In the genomic region with DNA sequence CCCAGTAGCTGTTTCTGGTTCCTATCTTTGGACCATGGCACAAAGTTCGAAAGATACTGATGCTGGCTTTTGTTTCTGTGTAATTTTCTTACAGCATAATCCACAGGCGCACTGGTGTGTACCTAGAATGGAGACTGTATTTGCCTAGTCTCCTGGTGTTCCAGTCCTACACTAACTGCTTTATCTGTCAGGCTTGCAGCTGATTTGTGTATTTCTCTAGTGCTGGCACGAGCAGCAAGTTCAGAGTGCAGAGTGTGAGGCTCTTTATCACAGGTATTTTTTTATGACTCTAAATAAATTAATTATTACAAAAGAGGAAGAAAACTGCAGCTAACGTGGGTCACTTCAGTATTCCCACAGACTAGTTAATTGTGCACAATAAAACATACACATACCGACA, we compare ENCODE assay signal across 19 mouse cellular contexts.
DNase-seq lines count a peak whose midpoint lies in the region; ATAC-seq lines count a peak whose summit lies in the region.
"Had no signal": no experiment of that assay in that cellular context is flagged by ENCODE, and none has a peak within 500 bp of the region (broad histone marks: within the 10 kb centered on the region; RNA-seq: fewer than 3 reads in every experiment).

No protein-coding gene starts in this region.

- 78% methylated on average over 5 of the region's 5 CpGs for WGBS in midbrain, embryonic 11.5 days
- 89% methylated on average over 5 of the region's 5 CpGs for WGBS in midbrain, embryonic 16.5 days
- 60% methylated on average over 5 of the region's 5 CpGs for whole genome bisulfite sequencing in intestine, embryonic 16.5 days

- H3K27ac ChIP-seq in midbrain, embryonic 11.5 days (ENCODE audit: low read depth, low read length), result no peak overlapping the region
- H3K27ac ChIP-seq in midbrain, embryonic 16.5 days (ENCODE audit: low read length), result no peak overlapping the region
- no peak overlapping the region for H3K27ac ChIP-seq in intestine, embryonic 16.5 days (ENCODE audit: low read length)
- H3K27ac ChIP-seq: embryonic facial prominence, embryonic 10.5 days; embryonic facial prominence, embryonic 12.5 days; forebrain, embryonic 13.5 days; forebrain, embryonic 15.5 days had no signal

- no peak overlapping the region for H3K4me3 ChIP-seq in midbrain, embryonic 11.5 days (ENCODE audit: low read depth, low read length)
- H3K4me3 ChIP-seq in midbrain, embryonic 16.5 days (ENCODE audit: low read depth, low read length), result no peak overlapping the region
- no peak overlapping the region for H3K4me3 ChIP-seq in intestine, embryonic 16.5 days (ENCODE audit: low read length)
- H3K4me3 ChIP-seq: embryonic facial prominence, embryonic 10.5 days; embryonic facial prominence, embryonic 12.5 days; forebrain, embryonic 13.5 days; forebrain, embryonic 15.5 days had no signal

- no peaks in the 10 kb centered on the region for H3K9me3 ChIP-seq in midbrain, embryonic 11.5 days (ENCODE audit: control insufficient read depth, low read length)
- H3K9me3 ChIP-seq in midbrain, embryonic 16.5 days (replicated peaks; ENCODE audit: control insufficient read depth, low read length, poor library complexity, severe bottlenecking), result no peaks in the 10 kb centered on the region
- no peaks in the 10 kb centered on the region for H3K9me3 ChIP-seq in intestine, embryonic 16.5 days (ENCODE audit: control insufficient read depth, low read length)
- H3K9me3 ChIP-seq: embryonic facial prominence, embryonic 10.5 days; embryonic facial prominence, embryonic 12.5 days; forebrain, embryonic 13.5 days; forebrain, embryonic 15.5 days had no signal

- no peak for ATAC-seq in midbrain, embryonic 11.5 days (ENCODE audit: low FRiP score)
- ATAC-seq in midbrain, embryonic 16.5 days, result no peak
- peak; percentile 82 for ATAC-seq in intestine, embryonic 16.5 days
- ATAC-seq: forebrain, embryonic 13.5 days; forebrain, embryonic 15.5 days; forebrain, postnatal 0 days had no signal

- H3K9ac ChIP-seq in midbrain, embryonic 11.5 days (ENCODE audit: low read length), result no peak overlapping the region
- H3K9ac ChIP-seq in midbrain, embryonic 16.5 days (ENCODE audit: low read depth, low read length), result no peak overlapping the region
- H3K9ac ChIP-seq in intestine, embryonic 16.5 days (ENCODE audit: low read depth, low read length), result no peak overlapping the region
- H3K9ac ChIP-seq: embryonic facial prominence, embryonic 12.5 days; forebrain, embryonic 13.5 days; forebrain, embryonic 15.5 days; forebrain, postnatal 0 days had no signal

- H3K4me1 ChIP-seq in midbrain, embryonic 11.5 days (ENCODE audit: control insufficient read depth, insufficient read depth, low read length), result no peaks in the 10 kb centered on the region
- H3K4me1 ChIP-seq in midbrain, embryonic 16.5 days (ENCODE audit: control insufficient read depth, insufficient read depth, low read length), result 0 out of 2 replicates have a peak, but pooled peaks cover 2% of the 10 kb centered on the region
- peaks cover 4% of the 10 kb centered on the region for H3K4me1 ChIP-seq in intestine, embryonic 16.5 days (ENCODE audit: control insufficient read depth, insufficient read depth, low read length)
- H3K4me1 ChIP-seq: forebrain, embryonic 13.5 days; forebrain, embryonic 15.5 days had no signal

- H3K27me3 ChIP-seq in midbrain, embryonic 11.5 days (ENCODE audit: control insufficient read depth, insufficient read depth, low read length), result no peaks in the 10 kb centered on the region
- no peaks in the 10 kb centered on the region for H3K27me3 ChIP-seq in midbrain, embryonic 16.5 days (ENCODE audit: control insufficient read depth, insufficient read depth, low read depth, low read length)
- H3K27me3 ChIP-seq in intestine, embryonic 16.5 days (replicated peaks; ENCODE audit: control insufficient read depth, insufficient read depth, low read length), result no peaks in the 10 kb centered on the region
- H3K27me3 ChIP-seq: embryonic facial prominence, embryonic 12.5 days; forebrain, embryonic 13.5 days; forebrain, embryonic 15.5 days had no signal

- DNase-seq in midbrain, embryonic 11.5 days (ENCODE audit: low spot score, missing footprints), result peak; percentile 76
- DNase-seq in urinary bladder, adult 2 months (ENCODE audit: low spot score), result no peak
- DNase-seq in ovary, postnatal 36 days (ENCODE audit: low spot score), result no peak
- DNase-seq: adrenal gland, adult 2 months; adrenal gland, postnatal 10 days; adrenal gland, postnatal 25 days; cerebellum, adult 11 months; cerebellum, adult 18-20 months; cerebellum, adult 8-10 months; cerebellum, adult 9-11 months; cerebellum, postnatal 14 days; cerebellum, postnatal 36 days; forebrain, postnatal 0 days had no signal

- H3K4me2 ChIP-seq in midbrain, embryonic 11.5 days, result no peak overlapping the region
- H3K4me2 ChIP-seq in midbrain, embryonic 16.5 days (ENCODE audit: low read length), result no peak overlapping the region
- no peak overlapping the region for H3K4me2 ChIP-seq in intestine, embryonic 16.5 days (ENCODE audit: low read depth, low read length)
- H3K4me2 ChIP-seq: embryonic facial prominence, embryonic 12.5 days; forebrain, embryonic 13.5 days; forebrain, embryonic 15.5 days had no signal

- no peaks in the 10 kb centered on the region for H3K36me3 ChIP-seq in midbrain, embryonic 11.5 days (ENCODE audit: control insufficient read depth, insufficient read depth, low read length)
- H3K36me3 ChIP-seq in midbrain, embryonic 16.5 days (ENCODE audit: control insufficient read depth, insufficient read depth, low read length), result no peaks in the 10 kb centered on the region
- H3K36me3 ChIP-seq in intestine, embryonic 16.5 days (ENCODE audit: control insufficient read depth, insufficient read depth, low read length), result no peaks in the 10 kb centered on the region
- H3K36me3 ChIP-seq: embryonic facial prominence, embryonic 10.5 days; embryonic facial prominence, embryonic 12.5 days; forebrain, embryonic 15.5 days had no signal
